Mouse (Mus musculus): ENCODE data around the gene Ppy. TPM values are rescaled to one million over a fixed set of nuclear protein-coding genes. Genes with fewer than 3 reads are reported as not detected.

Ppy gene
- polyA plus RNA-seq, 1 experiment: not detected

DNA sequence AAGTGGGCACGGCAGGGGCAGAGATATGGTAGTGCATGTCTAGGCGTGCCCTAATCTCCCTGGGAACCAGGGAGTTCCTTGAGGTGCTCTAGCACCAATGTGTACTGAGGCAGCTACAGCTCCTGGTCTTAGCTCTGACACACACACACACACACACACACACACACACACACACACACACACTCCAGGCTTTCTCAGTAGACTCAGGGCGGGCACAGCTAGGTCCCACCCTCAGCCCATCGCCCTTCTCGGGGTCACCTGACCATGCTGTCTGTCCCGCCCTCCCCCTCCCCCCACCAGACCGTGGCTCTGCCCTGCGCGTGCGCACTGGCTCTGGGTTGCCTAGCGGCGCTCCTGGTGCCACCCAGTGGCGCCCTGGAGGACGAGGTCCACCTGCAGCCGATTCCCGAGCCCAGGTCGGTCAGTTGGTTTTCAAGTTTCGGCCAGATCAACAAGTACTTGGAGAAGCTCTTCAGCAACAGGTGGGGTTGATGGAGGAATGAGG lies 4.2 kb downstream of the Ppy start:
- TF ChIP-seq POLR2A (IDR thresholded peaks at IDR 0.05; ENCODE audit: insufficient read depth, low read depth, low read length): no peak
- TF ChIP-seq CTCF (IDR thresholded peaks at IDR 0.05; ENCODE audit: insufficient read depth, low read depth, low read length): peak; percentile 74
- peak overlapping the region; percentile 37 for H3K4me3 ChIP-seq (ENCODE audit: insufficient read depth, low read depth, low read length)
- H3K27ac ChIP-seq (ENCODE audit: insufficient read depth, low read depth, low read length): no peak overlapping the region
- WGBS: 2% methylated on average over 17 of the region's 18 CpGs
- H3K4me1 ChIP-seq (ENCODE audit: control insufficient read depth, insufficient read depth, low read length): peaks cover 8% of the 10 kb centered on the region; the same call in 1 of the 2 replicates

DNA sequence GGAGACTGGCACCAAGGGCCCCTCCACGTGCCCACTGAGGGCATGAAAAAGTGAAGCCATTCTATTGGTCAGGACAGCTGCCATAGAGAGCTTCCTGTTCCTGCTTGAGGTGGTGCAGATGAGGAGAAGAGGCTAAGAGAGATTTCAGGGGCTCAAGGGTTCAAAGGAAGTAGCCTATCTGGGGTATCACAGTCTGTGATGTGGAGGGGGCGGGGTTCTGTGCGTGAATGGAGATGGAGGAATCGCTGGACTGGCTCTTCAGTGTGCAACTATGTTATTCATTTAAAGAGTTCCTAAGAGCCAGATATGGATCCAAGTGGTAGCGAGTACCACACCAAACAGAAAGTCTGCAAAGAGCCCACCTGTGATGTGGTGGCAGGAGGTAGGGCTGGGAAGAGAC lies 4.7 kb downstream of the Ppy start:
- TF ChIP-seq CTCF (IDR thresholded peaks at IDR 0.05; ENCODE audit: insufficient read depth, low read depth, low read length) (no peak), POLR2A (IDR thresholded peaks at IDR 0.05; ENCODE audit: insufficient read depth, low read depth, low read length) (no peak)
- Histone ChIP-seq H3K27ac (ENCODE audit: insufficient read depth, low read depth, low read length) (no peak overlapping the region), H3K4me3 (ENCODE audit: insufficient read depth, low read depth, low read length) (no peak overlapping the region)

GRCm38 (mm10) chr11:102095676-102096075 lies 5.4 kb downstream of the Ppy start:
- no peak overlapping the region for H3K27ac ChIP-seq (ENCODE audit: insufficient read depth, low read depth, low read length)
- WGBS: 87% methylated on average over 3 of the region's 3 CpGs
- TF ChIP-seq POLR2A (IDR thresholded peaks at IDR 0.05; ENCODE audit: insufficient read depth, low read depth, low read length): no peak
- no peak for TF ChIP-seq CTCF (IDR thresholded peaks at IDR 0.05; ENCODE audit: insufficient read depth, low read depth, low read length)
- H3K4me1 ChIP-seq (ENCODE audit: control insufficient read depth, insufficient read depth, low read length): peaks cover 8% of the 10 kb centered on the region; the same call in 1 of the 2 replicates
- no peak overlapping the region for H3K4me3 ChIP-seq (ENCODE audit: insufficient read depth, low read depth, low read length)

More for the DNA sequence above, 4.7 kb downstream of the Ppy start:
- 67% methylated on average over 5 of the region's 5 CpGs for WGBS
- peaks cover 8% of the 10 kb centered on the region; the same call in 1 of the 2 replicates for H3K4me1 ChIP-seq (ENCODE audit: control insufficient read depth, insufficient read depth, low read length)

GRCm38 (mm10) chr11:102089088-102089808 lies 11.9 kb downstream of the Ppy start:
- under 1% methylated on average over 20 of the region's 20 CpGs for WGBS
- peaks cover 20% of the 10 kb centered on the region for H3K4me1 ChIP-seq (ENCODE audit: control insufficient read depth, insufficient read depth, low read length)
- peak overlapping the region; percentile 74 for H3K4me3 ChIP-seq (ENCODE audit: insufficient read depth, low read depth, low read length)
- peak overlapping the region; percentile 7 for H3K27ac ChIP-seq (ENCODE audit: insufficient read depth, low read depth, low read length)
- no peak for TF ChIP-seq CTCF (IDR thresholded peaks at IDR 0.05; ENCODE audit: insufficient read depth, low read depth, low read length)
- no peak for TF ChIP-seq POLR2A (IDR thresholded peaks at IDR 0.05; ENCODE audit: insufficient read depth, low read depth, low read length)

- peak within 1 kb of the TSS; percentile 74 for H3K4me3 ChIP-seq (ENCODE audit: insufficient read depth, low read depth, low read length)
- H3K27ac ChIP-seq (ENCODE audit: insufficient read depth, low read depth, low read length): peak within 1 kb of the TSS; percentile 97
- H3K4me1 ChIP-seq (ENCODE audit: control insufficient read depth, insufficient read depth, low read length): peaks cover 28% of the 10 kb centered on the region
- TF ChIP-seq POLR2A (IDR thresholded peaks at IDR 0.05; ENCODE audit: insufficient read depth, low read depth, low read length) (0 out of 2 replicates have a peak, but pooled peaks have one; percentile 38), CTCF (IDR thresholded peaks at IDR 0.05; ENCODE audit: insufficient read depth, low read depth, low read length) (no peak)
- WGBS: under 1% methylated on average over 49 of the region's 49 CpGs
Observed at GRCm38 (mm10) chr11:102087931-102088898, 12.9 kb downstream of the Ppy start, which contains the start of gene Mpp2. Mpp2 (minus strand) TSS chr11:102088515.

DNA sequence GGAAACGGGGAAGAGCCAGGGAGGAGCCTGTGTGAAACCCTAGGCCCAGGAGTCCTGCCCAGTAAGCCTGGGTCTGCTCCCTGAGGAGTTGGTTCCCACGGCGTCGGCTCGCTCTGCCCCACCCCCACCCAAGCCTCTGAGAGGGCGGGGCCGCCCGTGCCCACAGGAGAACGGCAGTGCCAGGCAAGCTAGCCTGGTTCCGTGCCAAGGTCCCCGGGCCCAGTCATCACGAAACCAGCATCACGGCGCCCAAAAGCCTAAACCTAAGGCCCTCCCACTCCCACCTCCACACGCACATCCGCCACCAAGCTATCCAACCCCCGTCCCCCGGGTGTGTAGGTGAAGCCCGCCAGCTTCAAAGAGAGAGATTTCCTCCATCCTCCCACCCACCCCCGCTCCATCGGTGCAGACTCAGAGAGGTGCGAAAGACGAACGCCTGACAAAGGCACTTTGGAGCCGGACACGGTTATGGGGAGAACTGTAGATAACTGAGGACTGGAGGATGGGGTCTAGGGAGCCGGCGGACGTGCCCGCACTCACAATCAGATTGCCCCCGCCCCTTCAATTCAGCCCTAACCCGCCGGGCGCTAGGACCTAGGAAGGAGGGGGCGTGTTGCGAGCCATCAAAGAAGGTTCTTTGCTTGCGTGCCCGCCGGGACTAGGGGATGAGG lies 13.9 kb downstream of the Ppy start:
- TF ChIP-seq POLR2A (IDR thresholded peaks at IDR 0.05; ENCODE audit: insufficient read depth, low read depth, low read length) (peak; percentile 38; the same call in 1 of the 2 replicates), CTCF (IDR thresholded peaks at IDR 0.05; ENCODE audit: insufficient read depth, low read depth, low read length) (no peak)
- peaks cover 36% of the 10 kb centered on the region for H3K4me1 ChIP-seq (ENCODE audit: control insufficient read depth, insufficient read depth, low read length)
- WGBS: under 1% methylated on average over 39 of the region's 39 CpGs
- H3K4me3 ChIP-seq (ENCODE audit: insufficient read depth, low read depth, low read length): peak overlapping the region; percentile 74
- H3K27ac ChIP-seq (ENCODE audit: insufficient read depth, low read depth, low read length): peak overlapping the region; percentile 94

DNA sequence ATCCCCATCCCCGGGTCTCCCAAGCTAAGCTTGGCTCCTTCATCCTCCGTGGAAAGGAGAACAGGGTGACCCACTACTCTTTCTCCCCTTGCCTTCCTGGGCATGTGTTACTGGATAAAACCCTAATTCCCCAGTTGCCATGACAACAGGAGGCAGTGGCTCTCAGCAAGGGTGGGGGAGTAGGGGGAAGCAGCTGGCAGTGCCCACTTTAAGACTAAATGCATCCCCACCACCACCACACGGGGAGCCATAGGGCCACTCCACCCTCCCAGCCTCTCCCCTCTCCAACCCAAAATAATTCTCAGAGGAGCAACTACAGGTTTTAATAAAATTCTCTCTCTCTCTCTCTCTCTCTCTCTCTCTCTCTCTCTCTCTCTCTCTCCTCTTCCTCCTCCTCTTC lies 14.8 kb downstream of the Ppy start:
- no peak for TF ChIP-seq CTCF (IDR thresholded peaks at IDR 0.05; ENCODE audit: insufficient read depth, low read depth, low read length)
- TF ChIP-seq POLR2A (IDR thresholded peaks at IDR 0.05; ENCODE audit: insufficient read depth, low read depth, low read length): no peak
- 3% methylated on average over 3 of the region's 3 CpGs for WGBS
- Histone ChIP-seq H3K4me3 (ENCODE audit: insufficient read depth, low read depth, low read length) (peak overlapping the region; percentile 74), H3K27ac (ENCODE audit: insufficient read depth, low read depth, low read length) (peak overlapping the region; percentile 94), H3K4me1 (ENCODE audit: control insufficient read depth, insufficient read depth, low read length) (peaks cover 42% of the 10 kb centered on the region)

- TF ChIP-seq POLR2A (IDR thresholded peaks at IDR 0.05; ENCODE audit: insufficient read depth, low read depth, low read length): no peak
- TF ChIP-seq CTCF (IDR thresholded peaks at IDR 0.05; ENCODE audit: insufficient read depth, low read depth, low read length): no peak
Observed at GRCm38 (mm10) chr11:102084159-102084558, 17.0 kb downstream of the Ppy start.

More at GRCm38 (mm10) chr11:102084159-102084558, 17.0 kb downstream of the Ppy start:
- WGBS: 29% methylated on average over 7 of the region's 7 CpGs
- Histone ChIP-seq H3K27ac (ENCODE audit: insufficient read depth, low read depth, low read length) (no peak overlapping the region), H3K4me1 (ENCODE audit: control insufficient read depth, insufficient read depth, low read length) (peaks cover 55% of the 10 kb centered on the region), H3K4me3 (ENCODE audit: insufficient read depth, low read depth, low read length) (no peak overlapping the region)
